Mouse (Mus musculus) testis, adult 10 weeks (tissue): Measurements from ENCODE around the gene Cd300c. TPM values are rescaled to one million over a fixed set of nuclear protein-coding genes. Genes with fewer than 3 reads are reported as not detected.

Experiments
- polyA plus RNA-seq: library from polyadenylated mRNA; stranded (reverse); fragments of 350-450 nt; fragmentation: Illumina TruSeq; extraction: RNeasy Lipid Tissue Mini Kit (QIAGEN cat#74804); gene quantifications from one replicate; pipeline ENCODE4 v1.2.3, GENCODE M21; 2014; ENCODE audit warnings: low read depth, low replicate concordance

Gene Cd300c
- not detected for polyA plus RNA-seq

DNA sequence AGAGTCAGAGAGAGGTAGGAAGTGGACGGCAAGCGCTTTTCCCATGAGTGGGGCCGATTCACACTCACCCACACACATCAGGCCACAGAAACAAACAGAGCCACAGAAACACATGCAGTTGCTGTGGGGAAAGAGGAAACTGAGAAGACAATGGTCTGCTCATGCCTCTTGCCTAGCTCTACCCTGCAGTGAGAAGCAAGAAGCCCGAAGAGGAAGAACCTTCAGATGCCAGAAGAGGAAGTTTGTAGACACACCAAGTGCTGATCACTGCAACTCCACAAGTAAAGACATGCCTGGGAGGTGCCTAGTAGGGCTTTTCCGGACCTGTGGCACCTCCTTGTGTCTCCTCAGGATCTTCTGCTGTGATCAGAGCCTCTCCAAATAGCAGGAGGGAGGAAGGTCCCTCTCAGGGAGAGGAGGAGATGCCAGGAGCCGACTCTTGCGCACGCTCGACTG, at the start of gene Cd300c:
Gene Cd300c, minus strand, starts transcription at position 406 of the 456 bp plus-strand sequence.

GRCm38 (mm10) chr11:115016093-115016492, 47.1 kb upstream of the Cd300c start, which contains the start of gene Cd300ld2:
Gene Cd300ld2, minus strand, starts transcription at chr11:115016193.

DNA sequence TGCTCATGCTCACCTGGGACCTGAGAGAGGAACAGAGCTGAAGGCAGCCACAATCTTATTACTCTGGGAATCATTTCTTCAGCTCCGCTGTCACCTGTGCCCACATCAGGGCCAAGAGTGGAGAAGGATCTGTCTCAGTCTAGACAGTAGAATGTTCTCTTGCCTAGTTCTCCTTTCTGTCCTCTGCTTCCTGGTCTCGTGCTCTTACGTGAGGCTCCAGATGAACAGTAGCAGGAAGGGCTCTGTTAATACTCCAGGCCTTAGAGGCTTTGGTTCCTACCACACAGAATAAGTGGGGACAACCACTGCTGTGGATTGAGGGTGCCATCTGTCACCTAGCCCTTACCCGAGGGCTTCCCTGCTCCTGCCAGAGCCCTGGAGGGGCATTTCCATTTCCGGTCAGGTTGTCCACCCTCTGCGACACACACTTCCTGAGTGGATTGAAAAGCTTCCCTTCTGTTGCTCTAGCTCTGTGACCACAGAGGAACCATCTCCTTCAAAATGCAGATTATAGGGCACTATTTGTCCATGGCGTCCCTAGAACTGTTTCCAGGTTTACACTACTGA, 32.6 kb upstream of the Cd300c start, which contains the start of gene Cd300c2:
Gene Cd300c2, minus strand, starts transcription at position 407 of the 567 bp plus-strand sequence.

GRCm38 (mm10) chr11:114989793-114990192, 20.8 kb upstream of the Cd300c start, which contains the start of gene Cd300ld:
Gene Cd300ld, minus strand, starts transcription at chr11:114989922.

DNA sequence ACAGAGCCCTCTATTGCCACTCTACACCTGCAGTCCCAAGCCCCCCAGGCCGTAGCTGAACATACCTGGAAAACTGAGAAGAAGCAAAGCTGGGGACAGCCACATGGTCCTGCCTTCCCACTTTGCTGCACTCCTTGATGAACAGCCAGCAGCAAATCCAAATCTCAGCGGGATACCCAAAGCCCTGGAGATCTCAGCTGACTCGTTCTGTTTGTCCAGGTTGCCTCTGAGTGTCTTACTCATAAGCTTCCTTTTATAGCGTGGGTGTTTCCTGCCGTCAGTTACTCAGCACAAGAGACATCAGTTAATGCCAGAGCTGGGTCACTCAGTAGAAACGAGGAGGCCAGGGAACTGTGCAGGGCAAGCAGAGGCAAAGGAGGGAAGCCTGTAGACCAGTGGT, 34.8 kb downstream of the Cd300c start, which contains the start of gene Cd300lb:
Gene Cd300lb, minus strand, starts transcription at position 243 of the 400 bp plus-strand sequence.

Other genes starting within 250 kb of the Cd300c start
- 11.2 TPM for gene Dnaic2, start 241.7 kb downstream of the Cd300c start, polyA plus RNA-seq
- gene Kif19a, start 203.8 kb downstream of the Cd300c start, polyA plus RNA-seq = 0.29 TPM
- not detected for gene Btbd17, start 173.2 kb downstream of the Cd300c start, polyA plus RNA-seq
- not detected for gene Gpr142, start 170.2 kb downstream of the Cd300c start, polyA plus RNA-seq
- gene Gprc5c, start 118.0 kb downstream of the Cd300c start, polyA plus RNA-seq = 0.07 TPM
- gene Cd300a, start 79.1 kb downstream of the Cd300c start, polyA plus RNA-seq = 0.24 TPM
- not detected for gene Cd300lb, start 34.8 kb downstream of the Cd300c start, polyA plus RNA-seq
- 0.41 TPM for gene Cd300ld, start 20.8 kb upstream of the Cd300c start, polyA plus RNA-seq
- 0.22 TPM for gene Cd300c2, start 32.7 kb upstream of the Cd300c start, polyA plus RNA-seq
- gene Cd300ld2, start 47.0 kb upstream of the Cd300c start, polyA plus RNA-seq = not detected
- gene Cd300ld4, start 57.9 kb upstream of the Cd300c start, polyA plus RNA-seq = not detected
- gene Cd300ld5, start 68.6 kb upstream of the Cd300c start, polyA plus RNA-seq = 1.1 TPM
- 1.1 TPM for gene Cd300ld3, start 79.3 kb upstream of the Cd300c start, polyA plus RNA-seq
- not detected for gene Cd300e, start 93.0 kb upstream of the Cd300c start, polyA plus RNA-seq
- not detected for gene Rab37, start 122.3 kb upstream of the Cd300c start, polyA plus RNA-seq
- gene Cd300lf, start 164.8 kb upstream of the Cd300c start, polyA plus RNA-seq = not detected
- gene Slc9a3r1, start 194.2 kb upstream of the Cd300c start, polyA plus RNA-seq = 5.1 TPM
- gene Tmem104, start 218.3 kb upstream of the Cd300c start, polyA plus RNA-seq = 0.13 TPM
- gene Nat9, start 218.7 kb upstream of the Cd300c start, polyA plus RNA-seq = 7.1 TPM